Mouse (Mus musculus) cerebellum, adult 2 months (tissue): Measurements from ENCODE around the gene Il16.

Experiments used
- CTCF ChIP-seq: fragments of 200-500 bp; IDR thresholded peaks from 2 replicates; pipeline ENCODE4 v1.5.1; 2011; ENCODE audit warnings: low read depth, mild to moderate bottlenecking, control low read depth, low read length, moderate library complexity, borderline replicate concordance; ENCODE audit not compliant: insufficient read depth
- POLR2A ChIP-seq: fragments of 200-500 bp; IDR thresholded peaks from 2 replicates; pipeline ENCODE4 v1.6.1; 2011; ENCODE audit warnings: low read length, control low read depth, borderline replicate concordance; ENCODE audit not compliant: insufficient read depth

DNA sequence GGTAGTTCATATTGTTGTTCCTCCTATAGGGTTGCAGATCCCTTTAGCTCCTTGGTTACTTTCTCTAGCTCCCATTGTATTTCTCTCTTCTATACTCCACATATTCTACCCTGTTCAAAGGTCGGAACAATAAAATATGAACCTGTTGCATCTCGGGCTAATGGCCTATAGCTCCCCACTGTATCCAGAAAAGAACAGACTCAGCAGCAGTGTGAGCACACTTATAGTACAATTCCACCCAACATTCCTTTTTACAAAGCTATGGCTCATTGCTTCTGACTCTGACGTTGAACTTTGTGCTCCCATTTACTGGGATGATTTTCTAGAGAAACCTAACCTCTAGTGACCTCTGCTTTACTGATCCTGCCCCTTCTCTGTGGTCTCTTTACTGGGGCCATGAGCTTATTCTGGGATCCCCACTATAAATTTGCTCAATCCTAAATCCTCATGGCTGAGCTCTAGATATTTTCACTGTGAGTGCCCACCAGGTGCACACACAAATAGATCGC lies 79.4 kb downstream of the Il16 start:
- TF ChIP-seq CTCF (no peak), POLR2A (no peak)
